8 mouse cellular contexts compared by ENCODE assay signal in genomic region chr19:28963842-28964551, GRCm38 (mm10). TPM values are rescaled to one million over a fixed set of nuclear protein-coding genes. Genes with fewer than 3 reads are reported as not detected.
DNase-seq lines count a peak whose midpoint lies in the region; ATAC-seq and TF ChIP-seq lines count a peak whose summit lies in the region.

Gene Plpp6 (plus strand): TSS chr19:28963953.

- H3K79me2 ChIP-seq in macrophage (ENCODE audit: inconsistent target): no peaks in the 10 kb centered on the region

- DNase-seq in R1 (ENCODE audit: low read depth, low spot score): peak; percentile 84
- peak; percentile 90 to 93 for DNase-seq in cerebellum, postnatal 25 days
- peak; percentile 81 for DNase-seq in gastrocnemius, adult 18-20 months (ENCODE audit: low spot score)
- DNase-seq in left cerebral cortex, adult 2 months (ENCODE audit: extremely low spot score in 1 of 2, low spot score in 2 of 2): peak; percentile 84
- DNase-seq in retina, postnatal 7 days (ENCODE audit: low read depth, low spot score): peak; percentile 57
- DNase-seq in urinary bladder, adult 18-20 months (ENCODE audit: low spot score in 2 of 2): peak; percentile 76 to 80

- H3K4me2 ChIP-seq in hindbrain, embryonic 15.5 days: peak within 1 kb of the TSS; percentile 94

- peak within 1 kb of the TSS; percentile 90 for H3K9ac ChIP-seq in hindbrain, embryonic 15.5 days

- peak; percentile 91 for ATAC-seq in hindbrain, embryonic 15.5 days (ENCODE audit: low FRiP score, low read depth)

- peaks cover 29% of the 10 kb centered on the region for H3K4me1 ChIP-seq in hindbrain, embryonic 15.5 days (replicated peaks)

- intact Hi-C loops in left cerebral cortex, adult 2 months (cut with DNase I): loop anchor here (1.0 to 2.0 kb wide), 4 partner anchors 61 to 187 kb away; partner anchors contain the start of gene Slc1a1

- no peaks in the 10 kb centered on the region for H3K36me3 ChIP-seq in hindbrain, embryonic 15.5 days
- H3K36me3 ChIP-seq in macrophage (ENCODE audit: inconsistent target): no peaks in the 10 kb centered on the region

- no peaks in the 10 kb centered on the region for H3K9me3 ChIP-seq in hindbrain, embryonic 15.5 days

- H3K27me3 ChIP-seq in hindbrain, embryonic 15.5 days: no peaks in the 10 kb centered on the region

- peak within 1 kb of the TSS; percentile 91 for H3K27ac ChIP-seq in hindbrain, embryonic 15.5 days (replicated peaks)
- H3K27ac ChIP-seq in left cerebral cortex, adult 2 months: peak within 1 kb of the TSS; percentile 95
- H3K27ac ChIP-seq in macrophage: no peak within 1 kb of the TSS

- H3K4me3 ChIP-seq in hindbrain, embryonic 15.5 days: peak within 1 kb of the TSS; percentile 86
- H3K4me3 ChIP-seq in left cerebral cortex, adult 2 months: peak within 1 kb of the TSS; percentile 79
- peak within 1 kb of the TSS; percentile 37 for H3K4me3 ChIP-seq in macrophage (ENCODE audit: inconsistent target)

- WGBS in hindbrain, embryonic 15.5 days: under 1% methylated on average over 58 of the region's 73 CpGs
- under 1% methylated on average over 54 of the region's 73 CpGs for WGBS in macrophage (ENCODE audit: missing documents)

- peak; percentile 38 for TF ChIP-seq CTCF in left cerebral cortex, adult 2 months (IDR thresholded peaks at IDR 0.05)

RNA-seq across cellular contexts. Expression of gene Plpp6, which starts in this region (rescaled TPM):
- total RNA-seq in gastrocnemius, adult 18-20 months (2021): 1 to 10 TPM; 1.5 to 1.8 TPM
- 12.2 and 13.6 TPM in 2 replicates for polyA plus RNA-seq in hindbrain, embryonic 15.5 days (2015; fragmentation: Nextera tagmentation; extraction: Ambion mirVana)
- total RNA-seq in left cerebral cortex, adult 2 months (2021): 10 to 100 TPM; 57.4 to 58.1 TPM
- total RNA-seq in macrophage (2018; cell fraction: chromatin; rRNA removed): 10 to 100 TPM in 1 of 26 experiments, 1 to 10 TPM in 23, under 1 TPM in 2; 0.76 to 10.5 (median 4.0) TPM
- total RNA-seq in macrophage (2018; cell fraction: cytosol; rRNA removed): 10 to 100 TPM in 12 of 26 experiments, 1 to 10 TPM in 14; 5.7 to 14.4 (median 9.8) TPM
- total RNA-seq in macrophage (2018; cell fraction: nucleus; rRNA removed): 10 to 100 TPM in 12 of 26 experiments, 1 to 10 TPM in 14; 2.9 to 21.6 (median 9.9) TPM
- 8.4 to 10.5 TPM (median 8.5 TPM) in 3 replicates for polyA plus RNA-seq in macrophage (2018)

Comparison
In these comparisons a context has a peak if more than half of its experiments do, and no peak if none do; other contexts are left out.
1. RNA of gene Plpp6 (total RNA-seq): 57.4 to 58.1 TPM in left cerebral cortex, adult 2 months; 1.5 to 1.8 TPM in gastrocnemius, adult 18-20 months; every median in the first group is over 10 times any median in the second.
2. Peak in every context shown above with its lines, with median percentiles within 50 percentile points of each other: DNase-seq and H3K4me3 ChIP-seq.